Comparison of ENCODE assay signal across 8 mouse cellular contexts in genomic region chr7:113513963-113514649, GRCm38 (mm10). TPM values are rescaled to one million over a fixed set of nuclear protein-coding genes. Genes with fewer than 3 reads are reported as not detected.
DNase-seq lines count a peak whose midpoint lies in the region; ATAC-seq and TF ChIP-seq lines count a peak whose summit lies in the region.

No protein-coding gene starts in this region.

- H3K27ac ChIP-seq in layer of hippocampus, adult 2 months = peak overlapping the region; percentile 96
- peak overlapping the region; percentile 93 for H3K27ac ChIP-seq in embryonic facial prominence, embryonic 13.5 days
- H3K27ac ChIP-seq in intestine, embryonic 15.5 days = peak overlapping the region; percentile 94
- H3K27ac ChIP-seq in midbrain, embryonic 10.5 days (replicated peaks) = peak overlapping the region; percentile 96

- H3K4me1 ChIP-seq in G1E (ENCODE audit: insufficient read depth, low read depth, low read length) = peaks cover 49% of the 10 kb centered on the region
- 0 out of 2 replicates have a peak, but pooled peaks cover 12% of the 10 kb centered on the region for H3K4me1 ChIP-seq in embryonic facial prominence, embryonic 13.5 days
- 0 out of 2 replicates have a peak, but pooled peaks cover 4% of the 10 kb centered on the region for H3K4me1 ChIP-seq in intestine, embryonic 15.5 days (replicated peaks)
- peaks cover 32% of the 10 kb centered on the region for H3K4me1 ChIP-seq in midbrain, embryonic 10.5 days

- peak in 1 of 2 experiments; percentile 14 for DNase-seq in layer of hippocampus, adult 2 months (ENCODE audit: low spot score in 2 of 2)
- DNase-seq in layer of hippocampus, adult 9-11 months = no peak
- peak; percentile 40 for DNase-seq in G1E (ENCODE audit: low spot score)
- DNase-seq in midbrain, embryonic 10.5 days (ENCODE audit: low spot score) = no peak
- DNase-seq in thymus, postnatal 4 days = no peak

- H3K27me3 ChIP-seq in G1E (ENCODE audit: insufficient read depth, low read length) = peaks cover 4% of the 10 kb centered on the region; the same call in 1 of the 2 replicates
- 0 out of 2 replicates have a peak, but pooled peaks cover 2% of the 10 kb centered on the region for H3K27me3 ChIP-seq in embryonic facial prominence, embryonic 13.5 days
- no peaks in the 10 kb centered on the region for H3K27me3 ChIP-seq in intestine, embryonic 15.5 days (replicated peaks)
- H3K27me3 ChIP-seq in midbrain, embryonic 10.5 days (ENCODE audit: low read depth, poor library complexity, severe bottlenecking) = peaks cover 14% of the 10 kb centered on the region; the same call in 1 of the 2 replicates

- peak overlapping the region; percentile 75 for H3K4me2 ChIP-seq in embryonic facial prominence, embryonic 13.5 days
- peak overlapping the region; percentile 71 for H3K4me2 ChIP-seq in intestine, embryonic 15.5 days (replicated peaks)

- under 1% methylated on average over 45 of the region's 45 CpGs for WGBS in embryonic facial prominence, embryonic 13.5 days
- WGBS in intestine, embryonic 15.5 days = under 1% methylated on average over 44 of the region's 45 CpGs
- under 1% methylated on average over 42 of the region's 45 CpGs for WGBS in midbrain, embryonic 10.5 days

- no peak for TF ChIP-seq CTCF in layer of hippocampus, adult 2 months (conservative IDR thresholded peaks at IDR 0.05)
- no peak for TF ChIP-seq CTCF in G1E (IDR thresholded peaks at IDR 0.05; ENCODE audit: low read depth, low read length)

- H3K9ac ChIP-seq in embryonic facial prominence, embryonic 13.5 days = peak overlapping the region; percentile 93
- H3K9ac ChIP-seq in intestine, embryonic 15.5 days = peak overlapping the region; percentile 84

- peak overlapping the region; percentile 82 for H3K4me3 ChIP-seq in layer of hippocampus, adult 2 months
- H3K4me3 ChIP-seq in G1E (ENCODE audit: low read depth, low read length) = peak overlapping the region; percentile 89
- H3K4me3 ChIP-seq in embryonic facial prominence, embryonic 13.5 days = peak overlapping the region; percentile 92
- peak overlapping the region; percentile 90 for H3K4me3 ChIP-seq in intestine, embryonic 15.5 days (replicated peaks)
- peak overlapping the region; percentile 99 for H3K4me3 ChIP-seq in midbrain, embryonic 10.5 days

- H3K36me3 ChIP-seq in G1E (replicated peaks) = no peaks in the 10 kb centered on the region
- no peaks in the 10 kb centered on the region for H3K36me3 ChIP-seq in embryonic facial prominence, embryonic 13.5 days
- no peaks in the 10 kb centered on the region for H3K36me3 ChIP-seq in intestine, embryonic 15.5 days
- H3K36me3 ChIP-seq in midbrain, embryonic 10.5 days = no peaks in the 10 kb centered on the region

- ATAC-seq in G1E (ENCODE audit: extremely low read depth, insufficient number of reproducible peaks, low FRiP score, poor library complexity, severe bottlenecking) = no peak
- peak; percentile 60 for ATAC-seq in embryonic facial prominence, embryonic 13.5 days (ENCODE audit: insufficient number of reproducible peaks, insufficient read depth, low FRiP score, low TSS enrichment, low read depth)
- peak; percentile 89 for ATAC-seq in intestine, embryonic 15.5 days
- no peak for ATAC-seq in granulocyte monocyte progenitor cell, adult 5-6 weeks (replicated peaks; ENCODE audit: poor library complexity, severe bottlenecking)

- H3K9me3 ChIP-seq in G1E (replicated peaks) = no peaks in the 10 kb centered on the region
- no peaks in the 10 kb centered on the region for H3K9me3 ChIP-seq in embryonic facial prominence, embryonic 13.5 days
- H3K9me3 ChIP-seq in intestine, embryonic 15.5 days = no peaks in the 10 kb centered on the region
- H3K9me3 ChIP-seq in midbrain, embryonic 10.5 days (replicated peaks) = no peaks in the 10 kb centered on the region

RNA-seq across cellular contexts. Expression of gene Far1, which starts 0.5 kb away (rescaled TPM):
- total RNA-seq in layer of hippocampus, adult 2 months (2021) = 100 to 1,000 TPM; 115 to 122 TPM
- 176 and 210 TPM in 2 replicates for total RNA-seq in G1E (2014; fragmentation: Nextera tagmentation)
- total RNA-seq in G1E (2017) = 116 and 132 TPM in 2 replicates
- 3.6 and 7.3 TPM in 2 replicates for polyA plus RNA-seq in G1E (2012)
- 76.4 and 86.8 TPM in 2 replicates for polyA plus RNA-seq in embryonic facial prominence, embryonic 13.5 days (2015; fragmentation: Nextera tagmentation; extraction: Ambion mirVana)
- polyA plus RNA-seq in intestine, embryonic 15.5 days (2015; fragmentation: Nextera tagmentation; extraction: Ambion mirVana) = 52.2 and 63.2 TPM in 2 replicates
- 77.9 and 88.9 TPM in 2 replicates for polyA plus RNA-seq in midbrain, embryonic 10.5 days (2016; fragmentation: Nextera tagmentation; extraction: Ambion mirVana)
- 91.1 and 97.2 TPM in 2 replicates for total RNA-seq in granulocyte monocyte progenitor cell, adult 5-6 weeks (2014; fragmentation: Nextera tagmentation)
- total RNA-seq in granulocyte monocyte progenitor cell, adult 5-6 weeks (2017) = 111 and 125 TPM in 2 replicates

Comparison
In these comparisons a context has a peak if more than half of its experiments do, and no peak if none do; other contexts are left out.
1. ATAC-seq: peak in embryonic facial prominence, embryonic 13.5 days (single experiment) and intestine, embryonic 15.5 days (single experiment); none in G1E (single experiment) and granulocyte monocyte progenitor cell, adult 5-6 weeks (single experiment).
2. Peak in every context shown above with its lines, with median percentiles within 50 percentile points of each other: H3K27ac ChIP-seq and H3K4me3 ChIP-seq.